Mouse (Mus musculus) ES-Bruce4 (cell line): ENCODE measurements at regions not wholly inside any gene's neighbourhood (a gene's known extent, or its start where the extent isn't known, plus 50 kb on each side); places are given as distances from the start of the nearest gene placed in this dataset.

Experiments
- EP300 ChIP-seq: IDR thresholded peaks from 2 replicates; pipeline ENCODE4 v1.6.1; 2011; ENCODE audit warnings: low read depth, low read length; ENCODE audit not compliant: insufficient read depth
- POLR2A ChIP-seq: IDR thresholded peaks from one replicate; pipeline ENCODE4 v1.8.1; 2011; ENCODE audit warnings: low read length; ENCODE audit not compliant: insufficient read depth

GRCm38 (mm10) chr1:186567136-186567826, 138.5 kb downstream of the Tgfb2 start:
- 0 out of 2 replicates have a peak, but pooled peaks have one; percentile 26 for TF ChIP-seq EP300
- no peak for TF ChIP-seq POLR2A
